Mouse (Mus musculus) kidney, adult 2 months (tissue): ENCODE results near the gene Ccnt2. TPM values are rescaled to one million over a fixed set of nuclear protein-coding genes. Genes with fewer than 3 reads are reported as not detected.

Experiments
- DNase-seq: peaks from one replicate; pipeline ENCODE4 v3.0.0; 2021
- H3K27ac ChIP-seq: fragments of 200-500 bp; 2 replicates; pipeline ENCODE4 v1.5.1; 2012; ENCODE audit warnings: low read depth, low read length, control low read depth, inconsistent platforms; ENCODE audit not compliant: insufficient read depth
- H3K27me3 ChIP-seq: fragments of 200-500 bp; replicated peaks from 2 replicates; pipeline ENCODE4 v1.6.1; 2012; ENCODE audit warnings: mild to moderate bottlenecking, moderate library complexity, low read length, inconsistent platforms; ENCODE audit not compliant: control insufficient read depth, insufficient read depth
- H3K36me3 ChIP-seq: fragments of 200-500 bp; 2 replicates; pipeline ENCODE4 v1.6.1; 2012; ENCODE audit warnings: mild to moderate bottlenecking, moderate library complexity, low read length, inconsistent platforms; ENCODE audit not compliant: control insufficient read depth, insufficient read depth
- H3K4me1 ChIP-seq: fragments of 200-500 bp; 2 replicates; pipeline ENCODE4 v1.6.1; 2011; ENCODE audit warnings: low read length; ENCODE audit not compliant: control insufficient read depth, insufficient read depth
- H3K4me3 ChIP-seq: fragments of 200-500 bp; 2 replicates; pipeline ENCODE4 v1.5.1; 2011; ENCODE audit warnings: mild to moderate bottlenecking, low read depth, low read length, control low read depth; ENCODE audit not compliant: insufficient read depth
- CTCF ChIP-seq: fragments of 200-500 bp; conservative IDR thresholded peaks from 2 replicates; pipeline ENCODE4 v1.5.1; 2011; ENCODE audit warnings: low read depth, mild to moderate bottlenecking, control low read depth, low read length, moderate library complexity, mixed read lengths; ENCODE audit not compliant: insufficient read depth, insufficient read length
- POLR2A ChIP-seq: fragments of 200-500 bp; IDR thresholded peaks from one replicate; pipeline ENCODE4 v1.6.1; 2011; ENCODE audit warnings: low read depth, low read length, control low read depth
- WGBS: fragments of 180-500 bp; shearing (Covaris S2); methylation state at CpG from one replicate; pipeline ENCODE4 v1.1.7; 2018; 5-methylcytosine and 5-hydroxymethylcytosine counted together
- polyA plus RNA-seq: library from polyadenylated mRNA; depleted of rRNA; stranded (reverse); fragments of >200 nt; gene quantifications from 2 replicates; pipeline ENCODE4 v1.2.3, GENCODE M21; 2012

The Ccnt2 gene
- polyA plus RNA-seq, 1 experiment: 12.7 TPM

- Histone ChIP-seq H3K27ac (no peak overlapping the region), H3K27me3 (no peaks in the 10 kb centered on the region), H3K36me3 (no peaks in the 10 kb centered on the region), H3K4me3 (no peak overlapping the region), H3K4me1 (no peaks in the 10 kb centered on the region)
- TF ChIP-seq POLR2A: no peak
- TF ChIP-seq CTCF: no peak
- WGBS: 73% methylated on average over 6 of the region's 6 CpGs
- DNase-seq: no peak
Observed at GRCm38 (mm10) chr1:127816381-127816780, 42.4 kb downstream of the Ccnt2 start.

- no peak for TF ChIP-seq POLR2A
- no peak for TF ChIP-seq CTCF
- WGBS: 5% methylated on average over 2 of the region's 2 CpGs
- peak; percentile 70 for DNase-seq
Observed at GRCm38 (mm10) chr1:127827325-127827724, 53.4 kb downstream of the Ccnt2 start.

GRCm38 (mm10) chr1:127830215-127830921 is 56.4 kb downstream of the Ccnt2 start:
- TF ChIP-seq POLR2A: no peak
- no peak for TF ChIP-seq CTCF
- Histone ChIP-seq H3K36me3 (no peaks in the 10 kb centered on the region), H3K27me3 (no peaks in the 10 kb centered on the region), H3K27ac (no peak overlapping the region), H3K4me3 (no peak overlapping the region), H3K4me1 (no peaks in the 10 kb centered on the region)
- no peak for DNase-seq
- 85% methylated on average over 13 of the region's 13 CpGs for WGBS

More at GRCm38 (mm10) chr1:127827325-127827724, 53.4 kb downstream of the Ccnt2 start:
- no peaks in the 10 kb centered on the region for H3K27me3 ChIP-seq
- no peaks in the 10 kb centered on the region for H3K4me1 ChIP-seq
- no peak overlapping the region for H3K27ac ChIP-seq
- no peaks in the 10 kb centered on the region for H3K36me3 ChIP-seq
- no peak overlapping the region for H3K4me3 ChIP-seq

GRCm38 (mm10) chr1:127833714-127834113 is 59.8 kb downstream of the Ccnt2 start:
- WGBS: 40% methylated on average over 2 of the region's 2 CpGs
- no peaks in the 10 kb centered on the region for H3K27me3 ChIP-seq
- no peak overlapping the region for H3K27ac ChIP-seq
- TF ChIP-seq CTCF (no peak), POLR2A (no peak)
- no peaks in the 10 kb centered on the region for H3K36me3 ChIP-seq
- H3K4me3 ChIP-seq: no peak overlapping the region
- H3K4me1 ChIP-seq: no peaks in the 10 kb centered on the region
- DNase-seq: no peak

- Histone ChIP-seq H3K27ac (no peak overlapping the region), H3K4me3 (no peak overlapping the region), H3K4me1 (no peaks in the 10 kb centered on the region), H3K27me3 (no peaks in the 10 kb centered on the region), H3K36me3 (no peaks in the 10 kb centered on the region)
- DNase-seq: no peak
- WGBS: 70% methylated on average over 4 of the region's 4 CpGs
- no peak for TF ChIP-seq POLR2A
- TF ChIP-seq CTCF: no peak
Observed at GRCm38 (mm10) chr1:127834202-127834601, 60.2 kb downstream of the Ccnt2 start.

- no peaks in the 10 kb centered on the region for H3K4me1 ChIP-seq
- no peak overlapping the region for H3K27ac ChIP-seq
- no peak for TF ChIP-seq CTCF
- no peak for TF ChIP-seq POLR2A
- 47% methylated on average over 4 of the region's 4 CpGs for WGBS
- H3K36me3 ChIP-seq: no peaks in the 10 kb centered on the region
- DNase-seq: no peak
- H3K4me3 ChIP-seq: no peak overlapping the region
- H3K27me3 ChIP-seq: no peaks in the 10 kb centered on the region
Observed at GRCm38 (mm10) chr1:127836619-127837018, 62.7 kb downstream of the Ccnt2 start.

GRCm38 (mm10) chr1:127838602-127839001 is 64.6 kb downstream of the Ccnt2 start:
- Histone ChIP-seq H3K4me1 (no peaks in the 10 kb centered on the region), H3K36me3 (no peaks in the 10 kb centered on the region), H3K27me3 (no peaks in the 10 kb centered on the region), H3K27ac (no peak overlapping the region), H3K4me3 (no peak overlapping the region)
- 83% methylated on average over 1 of the region's 1 CpGs for WGBS
- TF ChIP-seq POLR2A (no peak), CTCF (no peak)
- no peak for DNase-seq
